Mouse (Mus musculus): Measurements from ENCODE around the gene Entpd3.
A peak's percentile ranks its signal among the peaks of the same experiment; 100 is the strongest.

Entpd3 gene

GRCm38 (mm10) chr9:120541411-120541810 is 1.8 kb downstream of the Entpd3 start:
- DNase-seq (ENCODE audit: low read depth) = no peak

DNA sequence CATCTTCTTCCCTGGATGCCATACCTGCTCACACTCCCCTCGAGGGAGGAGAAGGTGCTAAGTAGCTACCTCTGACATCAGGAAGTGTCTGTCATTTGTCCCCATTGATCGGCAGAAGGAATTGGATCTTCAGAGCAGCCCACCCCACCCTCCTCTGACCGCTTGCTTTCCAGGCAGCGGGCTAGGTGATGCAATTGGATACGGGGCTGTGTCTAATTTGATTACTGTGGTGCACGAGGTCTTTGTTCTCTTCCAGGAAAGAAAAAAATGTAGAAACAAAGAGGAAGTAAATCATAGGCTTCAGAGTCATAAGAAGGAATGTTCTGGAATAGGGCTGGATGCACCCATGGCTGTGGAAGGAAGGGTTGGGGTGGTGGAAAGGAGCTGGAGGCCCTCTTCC is 2.6 kb downstream of the Entpd3 start:
- DNase-seq (ENCODE audit: low read depth) = no peak

GRCm38 (mm10) chr9:120545994-120546393 is 6.4 kb downstream of the Entpd3 start:
- DNase-seq (ENCODE audit: low read depth) = no peak

DNA sequence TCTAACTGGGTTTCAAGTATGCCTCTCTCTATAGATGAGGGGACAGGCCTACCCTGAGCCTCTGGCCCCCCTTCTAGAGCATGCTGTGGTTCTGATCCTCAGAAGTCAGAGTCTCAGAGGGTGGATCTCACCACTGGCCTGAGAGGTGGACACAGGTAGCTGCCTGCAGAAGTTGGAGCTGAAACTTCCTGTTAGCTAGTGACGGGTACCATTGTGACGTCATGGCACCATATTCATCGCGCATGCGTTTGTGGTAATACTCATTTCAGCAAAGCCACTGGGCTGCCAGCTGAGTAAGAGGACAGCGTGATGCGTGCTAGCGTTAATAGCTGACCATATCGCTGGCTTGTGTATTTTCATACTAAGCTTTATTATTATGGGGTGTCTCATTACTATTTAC is 6.9 kb downstream of the Entpd3 start:
- DNase-seq (ENCODE audit: low read depth) = no peak

DNA sequence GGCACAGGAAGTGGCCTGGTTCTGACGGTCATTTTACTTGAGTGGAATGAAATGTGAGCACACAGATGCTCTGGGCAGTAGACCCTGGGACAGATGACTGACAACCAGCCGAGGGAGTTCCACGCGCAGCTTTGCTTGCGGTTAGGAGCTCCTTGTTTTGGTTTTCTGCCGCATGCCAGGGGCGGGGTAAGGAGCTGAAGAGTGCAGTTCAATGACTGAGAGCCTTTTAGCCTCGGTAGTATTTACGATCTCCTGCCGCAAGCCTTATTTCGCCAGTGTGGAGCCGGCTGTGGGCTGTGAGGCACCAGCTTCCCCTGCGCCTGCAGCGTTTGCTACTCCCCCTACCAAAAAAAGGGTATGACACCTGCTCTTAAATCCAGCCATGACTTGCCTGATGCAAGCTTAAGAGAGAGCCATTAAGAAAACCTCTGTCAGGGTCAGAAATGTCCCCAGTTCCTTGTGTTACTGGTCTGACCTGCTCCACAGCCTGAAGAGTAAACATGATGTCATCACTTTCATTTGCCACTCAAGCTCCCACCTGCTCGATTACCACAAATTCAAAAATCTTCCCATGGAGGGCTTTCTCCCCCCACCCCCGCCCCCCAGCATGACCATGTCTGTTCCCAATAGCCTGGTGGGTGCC is 7.5 kb downstream of the Entpd3 start:
- no peak for DNase-seq (ENCODE audit: low read depth)

DNA sequence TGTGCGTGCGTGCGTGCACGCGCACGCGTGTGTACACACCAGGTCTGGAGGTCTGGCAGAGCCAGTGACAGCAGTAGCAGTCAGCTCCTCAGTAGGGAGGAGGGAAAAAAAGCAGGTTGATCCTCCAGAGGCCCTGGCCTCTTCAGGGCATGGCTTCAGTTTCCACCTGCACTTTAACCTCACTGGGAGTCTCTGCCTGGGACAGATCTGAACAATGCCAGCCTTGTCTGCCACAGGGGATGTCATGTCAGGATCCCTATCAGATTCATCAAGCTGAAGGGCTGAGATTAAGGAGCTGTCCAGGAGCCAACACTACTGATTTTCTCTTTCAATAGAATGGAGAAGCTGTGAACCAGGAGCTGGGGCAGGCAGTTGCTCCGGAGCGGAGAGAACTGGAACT is 11.2 kb downstream of the Entpd3 start:
- no peak for DNase-seq (ENCODE audit: low read depth)

- no peak for DNase-seq (ENCODE audit: low read depth)
Measured at GRCm38 (mm10) chr9:120563590-120563989, 24.0 kb downstream of the Entpd3 start.

GRCm38 (mm10) chr9:120564247-120564646 is 24.6 kb downstream of the Entpd3 start:
- no peak for DNase-seq (ENCODE audit: low read depth)

DNA sequence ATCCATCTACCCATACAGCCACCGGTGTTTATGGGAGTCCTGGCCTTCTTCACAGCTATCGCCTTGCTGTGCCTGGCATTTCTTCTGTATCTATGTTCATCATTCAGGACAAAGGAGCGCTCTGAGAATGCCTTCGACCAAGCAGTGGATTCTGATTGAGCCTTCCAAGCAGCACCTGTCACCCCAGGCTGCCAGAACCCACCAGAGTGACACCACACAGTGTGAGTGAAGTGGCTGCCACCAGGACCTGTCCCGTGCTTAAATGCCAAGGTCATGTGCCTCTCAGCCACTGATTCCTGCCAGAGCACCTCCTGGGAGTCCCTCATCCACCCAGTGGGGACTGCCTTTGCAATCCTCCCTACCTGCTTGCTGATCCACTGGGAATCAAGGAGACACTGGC is 26.8 kb downstream of the Entpd3 start:
- no peak for DNase-seq (ENCODE audit: low read depth)

DNA sequence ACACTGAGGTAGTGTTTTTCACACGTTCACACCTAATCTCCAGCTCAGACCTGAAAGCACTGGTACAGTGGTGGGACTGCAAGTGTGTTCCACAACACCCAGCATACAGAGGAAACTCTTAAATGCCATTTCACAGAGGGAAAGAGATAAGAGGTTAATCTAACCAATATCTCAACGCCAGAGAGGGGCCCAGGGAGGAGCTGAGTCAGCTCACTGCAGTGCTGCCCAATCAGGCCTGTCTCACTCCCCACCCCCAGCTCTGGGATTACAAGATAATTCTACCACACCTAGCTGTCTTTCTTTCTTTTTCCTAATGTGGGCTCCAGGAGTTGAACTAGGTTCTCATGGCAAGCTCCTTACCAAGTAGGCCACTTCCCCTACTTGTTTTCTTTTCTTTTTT is 29.3 kb downstream of the Entpd3 start:
- DNase-seq (ENCODE audit: low read depth) = no peak

- no peak for DNase-seq (ENCODE audit: low read depth)
Measured at GRCm38 (mm10) chr9:120569721-120570333, 30.2 kb downstream of the Entpd3 start.

DNA sequence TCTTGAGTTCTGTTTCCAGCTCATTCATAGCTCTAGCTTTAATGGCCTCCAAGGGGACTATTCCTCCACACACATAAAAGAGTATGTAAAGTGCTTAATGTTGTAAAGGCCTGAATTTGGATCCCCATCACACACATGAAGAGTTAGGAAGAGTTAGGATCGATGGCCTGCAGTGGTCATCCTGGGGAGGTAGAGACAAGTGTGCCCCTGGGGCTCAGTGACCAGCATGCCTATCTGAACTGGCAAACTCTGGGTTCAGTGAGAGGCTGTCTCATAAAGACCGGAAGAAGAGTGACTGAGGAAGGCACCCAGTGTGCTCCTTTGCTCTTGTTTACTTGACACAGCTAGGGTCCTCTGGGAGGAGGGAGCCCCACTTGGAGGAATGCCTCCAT is 30.7 kb downstream of the Entpd3 start:
- DNase-seq (ENCODE audit: low read depth) = no peak

- peak; percentile 96 for DNase-seq (ENCODE audit: low read depth)
Measured at GRCm38 (mm10) chr9:120570741-120571592, 31.3 kb downstream of the Entpd3 start, which contains the start of gene Rpl14. Gene Rpl14, plus strand, starts transcription at chr9:120571444.

- DNase-seq (ENCODE audit: low read depth) = no peak
Measured at GRCm38 (mm10) chr9:120571593-120572385, 32.2 kb downstream of the Entpd3 start.

DNA sequence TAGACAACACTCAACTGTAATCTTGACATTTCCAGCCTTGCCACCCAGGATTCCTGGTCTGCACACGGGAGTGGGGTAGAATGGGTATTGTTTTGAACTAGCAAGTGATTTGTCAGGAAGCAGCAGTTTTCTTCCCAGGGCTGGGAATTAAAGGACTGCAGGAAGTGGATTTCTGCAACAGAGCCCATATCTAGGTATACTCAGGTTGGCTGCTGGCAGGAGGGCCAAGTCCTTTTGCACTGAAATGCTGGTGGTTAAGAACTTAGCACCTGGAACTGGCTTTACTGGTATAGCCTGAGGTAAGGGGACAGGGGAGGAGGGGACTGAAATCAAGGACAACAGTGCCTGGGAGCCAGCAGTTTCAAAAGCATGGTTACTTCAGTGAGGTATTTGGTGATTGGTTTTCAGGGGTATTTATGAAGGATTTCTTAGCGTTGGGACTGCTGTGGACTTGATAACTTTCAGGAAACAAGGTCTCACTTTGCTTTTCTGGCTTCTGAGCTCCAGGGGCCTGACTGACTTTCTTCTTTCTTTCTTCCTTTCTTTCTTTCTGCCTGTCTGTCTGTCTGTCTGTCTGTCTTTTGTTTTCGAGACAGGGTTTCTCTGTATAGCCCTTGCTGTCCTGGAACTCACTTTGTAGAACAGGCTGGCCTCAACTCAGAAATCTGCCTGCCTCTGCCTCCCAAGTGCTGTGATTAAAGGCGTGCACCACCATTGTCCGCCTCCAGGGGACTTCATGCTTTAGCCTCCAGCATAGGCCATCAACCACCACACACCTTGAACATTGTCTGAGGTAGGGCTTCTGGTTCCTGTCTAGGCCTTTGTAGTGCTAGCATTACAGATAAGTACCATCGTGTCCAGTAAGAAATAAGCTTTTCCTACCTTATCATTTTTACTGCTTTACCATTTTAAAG is 36.4 kb downstream of the Entpd3 start:
- DNase-seq (ENCODE audit: low read depth) = no peak

- DNase-seq (ENCODE audit: low read depth) = no peak
Measured at GRCm38 (mm10) chr9:120576662-120577013, 37.0 kb downstream of the Entpd3 start.

DNA sequence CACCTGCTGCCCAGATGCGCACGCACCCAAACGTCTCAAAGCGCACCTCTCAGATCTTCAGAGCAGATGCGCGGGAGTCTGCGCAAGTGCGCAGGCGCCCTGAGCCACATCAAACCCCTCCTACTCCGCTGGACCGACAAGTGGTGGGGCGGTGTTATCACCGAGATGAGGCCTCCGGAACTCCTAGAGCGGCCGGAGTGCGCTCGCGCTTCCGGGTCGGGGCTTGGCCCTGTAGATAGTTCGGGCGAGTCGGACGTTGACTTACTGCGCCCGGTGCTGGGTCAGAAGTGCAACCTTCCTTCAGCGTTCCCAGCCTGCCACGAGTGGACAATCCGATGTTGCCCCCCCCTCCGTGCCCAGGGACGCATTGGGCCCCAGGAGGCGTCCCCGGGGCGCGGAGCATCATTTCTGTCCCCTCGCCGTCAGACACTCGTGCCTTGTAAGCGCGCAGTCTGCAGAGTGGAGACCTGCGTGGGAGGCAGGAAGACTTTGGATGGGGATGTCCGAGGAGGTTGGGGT is 37.6 kb downstream of the Entpd3 start:
- DNase-seq (ENCODE audit: low read depth) = peak; percentile 86

DNA sequence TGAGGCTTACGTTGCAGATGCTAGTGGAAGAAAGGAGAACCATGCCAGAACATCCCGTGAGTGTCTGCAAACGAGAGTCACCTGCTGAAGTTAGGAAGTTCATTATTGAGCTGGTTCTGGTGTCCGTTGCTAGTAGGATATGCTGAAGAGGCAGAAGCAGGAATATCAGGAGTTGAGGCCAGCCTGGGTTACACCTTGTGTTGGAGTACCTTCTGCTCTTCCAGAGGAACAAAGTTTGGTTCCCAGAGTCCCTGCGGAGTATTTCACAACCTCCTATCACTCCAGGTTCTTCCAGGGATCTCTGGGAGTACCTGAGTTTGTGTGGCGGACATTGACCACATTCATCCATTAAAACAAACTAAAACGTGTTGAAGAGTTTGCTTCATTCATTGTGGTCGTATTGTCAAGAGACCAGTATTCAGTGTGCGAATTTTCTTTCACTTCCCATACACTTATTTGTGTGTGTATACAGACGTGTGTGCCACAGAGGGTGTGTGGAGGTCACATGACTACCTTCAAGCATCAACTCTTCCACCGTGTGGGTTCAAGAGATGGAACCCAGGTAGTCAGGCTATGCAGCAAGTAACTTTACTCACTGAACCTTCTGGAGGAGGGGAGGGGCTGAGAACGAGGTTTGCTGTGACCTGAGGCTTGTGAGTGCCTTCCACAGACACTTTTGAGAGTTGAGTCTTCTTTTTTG is 38.2 kb downstream of the Entpd3 start:
- no peak for DNase-seq (ENCODE audit: low read depth)

DNA sequence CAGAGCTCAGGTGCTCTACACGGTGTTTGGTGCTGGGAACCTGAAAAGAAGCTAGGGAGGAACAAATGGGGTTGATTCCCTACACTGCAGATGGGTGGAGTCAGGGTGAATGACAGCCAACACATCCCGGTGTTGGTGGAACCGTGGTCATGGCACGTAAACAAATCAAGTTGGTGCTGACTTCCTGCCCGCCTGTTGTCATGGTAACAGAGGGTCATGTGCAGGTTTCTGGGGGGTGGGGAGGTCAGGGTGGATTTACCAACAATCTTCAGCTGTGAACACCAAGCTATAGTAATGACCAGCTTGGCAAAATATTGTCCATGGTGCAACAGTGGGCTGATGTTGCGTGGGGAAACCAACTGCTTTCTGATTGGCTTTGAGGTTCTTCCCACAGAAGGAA is 39.1 kb downstream of the Entpd3 start:
- DNase-seq (ENCODE audit: low read depth) = no peak

DNA sequence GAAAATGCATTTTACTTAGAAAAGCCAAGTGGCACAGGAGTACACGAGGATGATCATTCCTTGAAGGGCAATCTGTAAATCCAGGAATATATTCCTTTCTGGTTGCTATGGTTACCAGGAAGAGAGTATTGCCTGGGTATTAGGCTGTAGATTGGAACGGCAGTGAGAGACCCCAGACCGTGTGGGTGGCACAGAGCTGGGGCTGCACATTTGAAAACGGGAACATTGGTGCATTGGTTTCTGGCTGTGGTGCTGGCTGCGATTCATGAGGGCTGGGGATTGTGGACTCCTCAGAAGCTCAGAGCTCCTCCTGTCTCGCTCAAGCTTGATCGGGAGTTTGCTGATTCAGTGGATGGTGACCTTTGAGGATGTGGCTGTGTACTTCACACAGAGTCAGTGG is 40.2 kb downstream of the Entpd3 start:
- DNase-seq (ENCODE audit: low read depth) = no peak

All from c-Kit-positive CD71-negative TER-119-negative erythroid progenitor cells, embryonic 14.5 days (primary cell).